Mouse (Mus musculus) embryo, embryonic 11 days (tissue): ENCODE measurements around the gene Hip1r.
A peak's percentile ranks its signal among the peaks of the same experiment; 100 is the strongest.

Experiments used
- DNase-seq: peaks from one replicate; pipeline ENCODE4 v3.0.0-alpha.2; 2015

The Hip1r gene

GRCm38 (mm10) chr5:124019348-124020216, 46.2 kb downstream of the Hip1r start:
- no peak for DNase-seq

- DNase-seq = no peak
Observed at GRCm38 (mm10) chr5:124021148-124021547, 47.7 kb downstream of the Hip1r start.

- DNase-seq = no peak
Observed at GRCm38 (mm10) chr5:124021701-124022100, 48.3 kb downstream of the Hip1r start.

- no peak for DNase-seq
Observed at GRCm38 (mm10) chr5:124022365-124022764, 48.9 kb downstream of the Hip1r start.

GRCm38 (mm10) chr5:124024677-124025076, 51.2 kb downstream of the Hip1r start:
- DNase-seq = peak; percentile 28

- DNase-seq = peak; percentile 44
Observed at GRCm38 (mm10) chr5:124025146-124025545, 51.7 kb downstream of the Hip1r start.

- no peak for DNase-seq
Observed at GRCm38 (mm10) chr5:124025587-124026441, 52.4 kb downstream of the Hip1r start.

GRCm38 (mm10) chr5:124026568-124026967, 53.1 kb downstream of the Hip1r start:
- no peak for DNase-seq

GRCm38 (mm10) chr5:124027702-124028470, 54.5 kb downstream of the Hip1r start:
- DNase-seq = no peak

GRCm38 (mm10) chr5:124028680-124029079, 55.3 kb downstream of the Hip1r start:
- DNase-seq = no peak

GRCm38 (mm10) chr5:124029220-124030035, 56.0 kb downstream of the Hip1r start:
- DNase-seq = no peak

GRCm38 (mm10) chr5:124030386-124031067, 57.1 kb downstream of the Hip1r start:
- DNase-seq = no peak

GRCm38 (mm10) chr5:124031068-124031955, 57.9 kb downstream of the Hip1r start:
- DNase-seq = peak; percentile 56

- peak; percentile 95 for DNase-seq
Observed at GRCm38 (mm10) chr5:124032001-124032508, 58.6 kb downstream of the Hip1r start, which contains the start of gene Vps37b. Vps37b (minus strand) TSS chr5:124032270.

GRCm38 (mm10) chr5:124034471-124034870, 61.0 kb downstream of the Hip1r start:
- no peak for DNase-seq

- DNase-seq = no peak
Observed at GRCm38 (mm10) chr5:124035406-124035805, 62.0 kb downstream of the Hip1r start.

- no peak for DNase-seq
Observed at GRCm38 (mm10) chr5:124035806-124036205, 62.4 kb downstream of the Hip1r start.

GRCm38 (mm10) chr5:124036341-124036740, 62.9 kb downstream of the Hip1r start:
- DNase-seq = no peak

GRCm38 (mm10) chr5:124036836-124037235, 63.4 kb downstream of the Hip1r start:
- peak; percentile 70 for DNase-seq

- no peak for DNase-seq
Observed at GRCm38 (mm10) chr5:124039602-124040001, 66.2 kb downstream of the Hip1r start.
